Mouse (Mus musculus): Measurements from ENCODE around the gene Fsip2.

Gene Fsip2

GRCm38 (mm10) chr2:82943472-82943871 is at the start of gene Fsip2:
Gene Fsip2, plus strand, starts transcription at chr2:82943634.
- no peak for DNase-seq (ENCODE audit: low spot score in 2 of 2)

GRCm38 (mm10) chr2:82963443-82963842 is 20.0 kb downstream of the Fsip2 start:
- no peak for DNase-seq (ENCODE audit: low spot score in 2 of 2)

GRCm38 (mm10) chr2:83025853-83026252 is 82.4 kb downstream of the Fsip2 start:
- DNase-seq (ENCODE audit: low spot score in 2 of 2): no peak

GRCm38 (mm10) chr2:83052914-83053690 is 109.7 kb downstream of the Fsip2 start:
- DNase-seq (ENCODE audit: low spot score in 2 of 2): no peak
